Mouse (Mus musculus) embryonic fibroblast, embryonic 13.5 days (primary cell): ENCODE data around the gene Camta1. TPM values are rescaled to one million over a fixed set of nuclear protein-coding genes. Genes with fewer than 3 reads are reported as not detected.

Experiments used
- H3K27ac ChIP-seq: 2 replicates; pipeline ENCODE4 v1.5.1; 2012; ENCODE audit warnings: low read length, control low read depth, inconsistent platforms; ENCODE audit not compliant: insufficient read depth
- H3K4me1 ChIP-seq: 2 replicates; pipeline ENCODE4 v1.6.1; 2011; ENCODE audit warnings: low read length; ENCODE audit not compliant: control insufficient read depth, insufficient read depth
- H3K4me3 ChIP-seq: 2 replicates; pipeline ENCODE4 v1.5.1; 2011; ENCODE audit warnings: mild to moderate bottlenecking, control low read depth, low read length; ENCODE audit not compliant: insufficient read depth
- CTCF ChIP-seq: IDR thresholded peaks from 2 replicates; pipeline ENCODE4 v1.5.1; 2011; ENCODE audit warnings: mild to moderate bottlenecking, control low read depth, low read length, moderate library complexity, borderline replicate concordance; ENCODE audit not compliant: insufficient read depth
- POLR2A ChIP-seq: IDR thresholded peaks from 2 replicates; pipeline ENCODE4 v1.6.1; 2011; ENCODE audit warnings: low read depth, mild to moderate bottlenecking, control low read depth, low read length, moderate library complexity
- polyA plus RNA-seq: library from polyadenylated mRNA; stranded (reverse); fragments of >200 nt; gene quantifications from 2 replicates; pipeline ENCODE4 v1.2.4, GENCODE M21; 2011; ENCODE audit warnings: low read depth; ENCODE audit not compliant: missing spikeins, insufficient read length

Gene Camta1
- polyA plus RNA-seq, 1 experiment, result 53.4 TPM

- Histone ChIP-seq H3K4me1 (peaks cover 19% of the 10 kb centered on the region), H3K4me3 (no peak overlapping the region), H3K27ac (peak overlapping the region; percentile 29)
- TF ChIP-seq POLR2A (no peak), CTCF (no peak)
These were observed 990.1 kb downstream of the Camta1 start for GRCm38 (mm10) chr4:150871392-150872138.

GRCm38 (mm10) chr4:150870963-150871391 is 990.7 kb downstream of the Camta1 start:
- TF ChIP-seq CTCF, result no peak
- no peak for TF ChIP-seq POLR2A
- 0 out of 2 replicates have a peak overlapping the region, but pooled peaks have one; percentile 29 for H3K27ac ChIP-seq
- peaks cover 19% of the 10 kb centered on the region for H3K4me1 ChIP-seq
- no peak overlapping the region for H3K4me3 ChIP-seq

GRCm38 (mm10) chr4:150869276-150870197 is 992.1 kb downstream of the Camta1 start:
- Histone ChIP-seq H3K4me3 (no peak overlapping the region), H3K4me1 (peaks cover 19% of the 10 kb centered on the region), H3K27ac (no peak overlapping the region)
- TF ChIP-seq CTCF, result no peak
- no peak for TF ChIP-seq POLR2A

GRCm38 (mm10) chr4:150868859-150869258 is 992.8 kb downstream of the Camta1 start:
- Histone ChIP-seq H3K4me1 (peaks cover 19% of the 10 kb centered on the region), H3K27ac (no peak overlapping the region), H3K4me3 (no peak overlapping the region)
- TF ChIP-seq CTCF (no peak), POLR2A (no peak)

GRCm38 (mm10) chr4:150868161-150868560 is 993.5 kb downstream of the Camta1 start:
- no peak for TF ChIP-seq POLR2A
- TF ChIP-seq CTCF, result no peak
- peaks cover 19% of the 10 kb centered on the region for H3K4me1 ChIP-seq
- H3K4me3 ChIP-seq, result no peak overlapping the region
- no peak overlapping the region for H3K27ac ChIP-seq

Other genes with a start within 250 kb of the Camta1 start
- gene Dnajc11, start 71.8 kb upstream of the Camta1 start, polyA plus RNA-seq, result 45.2 and 47.8 TPM in 2 replicates
- 7.4 and 10.8 TPM in 2 replicates for gene Thap3, start 127.1 kb upstream of the Camta1 start, polyA plus RNA-seq
- gene Phf13, start 134.4 kb upstream of the Camta1 start, polyA plus RNA-seq, result 21.0 and 23.2 TPM in 2 replicates
- gene Klhl21, start 146.9 kb upstream of the Camta1 start, polyA plus RNA-seq, result 10.7 and 13.0 TPM in 2 replicates
- gene Zbtb48, start 165.8 kb upstream of the Camta1 start, polyA plus RNA-seq, result 5.7 and 7.5 TPM in 2 replicates
- gene Tas1r1, start 176.7 kb upstream of the Camta1 start, polyA plus RNA-seq, result not detected in 2 replicates
- 29.2 and 32.2 TPM in 2 replicates for gene Nol9, start 177.4 kb upstream of the Camta1 start, polyA plus RNA-seq
- gene Plekhg5, start 210.6 kb upstream of the Camta1 start, polyA plus RNA-seq, result 5.1 and 8.8 TPM in 2 replicates